Mouse (Mus musculus): ENCODE results near the gene Epha8. TPM values are rescaled to one million over a fixed set of nuclear protein-coding genes. Genes with fewer than 3 reads are reported as not detected.
A peak's percentile ranks its signal among the peaks of the same experiment; 100 is the strongest.

The Epha8 gene
- polyA plus RNA-seq, 1 experiment from 2014 or later = 4.6 TPM

DNA sequence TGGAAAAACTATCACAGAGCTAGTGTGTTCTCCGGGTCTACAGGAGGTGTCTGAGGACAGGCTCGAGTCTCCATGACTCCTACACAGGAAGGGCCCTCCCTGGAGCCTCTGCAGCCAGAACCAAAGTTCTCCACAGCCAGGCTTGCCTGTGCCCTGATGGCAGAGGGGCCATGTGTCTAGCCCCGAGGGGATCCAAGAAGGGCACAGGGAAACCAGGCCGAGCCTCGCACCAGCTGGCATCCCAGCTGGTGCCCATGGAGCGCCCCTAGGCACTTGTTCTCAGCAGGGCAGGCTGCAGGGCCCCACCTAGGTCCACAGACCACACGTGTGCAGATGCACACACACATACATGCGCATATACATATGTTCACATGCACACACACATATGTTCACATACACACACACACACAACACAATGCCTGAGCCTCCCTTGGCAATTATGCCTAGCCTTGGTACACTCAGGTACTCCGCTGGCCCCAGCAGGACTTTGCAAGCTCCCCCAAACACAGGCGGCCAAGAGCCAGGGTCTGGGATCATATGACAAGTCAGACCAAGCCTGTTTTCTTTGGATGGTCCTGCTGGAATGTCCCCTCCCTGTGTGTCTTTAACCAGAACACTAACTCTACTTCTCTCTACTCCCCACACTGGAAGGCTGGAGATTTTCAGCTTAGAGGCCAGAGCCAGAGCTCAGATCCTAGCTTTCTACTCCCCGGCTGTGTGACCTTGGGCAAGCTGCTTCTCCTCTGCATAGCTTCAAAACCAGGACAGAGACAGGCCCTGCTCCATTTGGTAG, 11.9 kb downstream of the Epha8 start:
- DNase-seq (ENCODE audit: low spot score) = no peak
- no peak overlapping the region for H3K4me3 ChIP-seq
- peaks cover 94% of the 10 kb centered on the region for H3K27me3 ChIP-seq (ENCODE audit: insufficient read depth, poor library complexity, severe bottlenecking)
- H3K9me3 ChIP-seq = no peaks in the 10 kb centered on the region
- H3K4me1 ChIP-seq (replicated peaks) = peaks cover 61% of the 10 kb centered on the region
- H3K36me3 ChIP-seq = no peaks in the 10 kb centered on the region
- 75% methylated on average over 11 of the region's 11 CpGs for WGBS
- H3K27ac ChIP-seq = peak overlapping the region; percentile 67

DNA sequence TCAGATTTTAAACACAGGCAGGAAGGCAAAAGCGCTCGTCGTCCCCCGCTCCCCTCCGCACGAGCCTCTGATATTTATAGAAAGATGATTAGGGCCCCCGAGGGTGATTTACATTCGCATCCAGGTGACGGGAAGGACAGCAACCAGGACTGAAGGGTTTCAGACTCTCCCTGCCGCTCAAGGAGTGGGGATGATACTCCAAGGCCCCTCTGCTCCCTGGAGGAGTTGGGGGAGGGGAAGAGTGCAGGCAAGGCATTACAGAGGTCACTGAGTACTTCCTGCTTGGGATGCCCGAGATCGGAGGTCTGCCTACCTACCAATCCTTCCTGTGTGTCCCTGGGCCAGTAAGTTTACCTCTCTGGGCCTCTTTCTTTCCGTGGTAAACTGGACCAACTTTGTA, 13.4 kb downstream of the Epha8 start:
- Histone ChIP-seq H3K27ac (peak overlapping the region; percentile 35; the same call in 1 of the 2 replicates), H3K9me3 (no peaks in the 10 kb centered on the region), H3K4me1 (replicated peaks) (peaks cover 50% of the 10 kb centered on the region), H3K36me3 (no peaks in the 10 kb centered on the region), H3K4me3 (no peak overlapping the region), H3K27me3 (ENCODE audit: insufficient read depth, poor library complexity, severe bottlenecking) (peaks cover 91% of the 10 kb centered on the region)
- no peak for DNase-seq (ENCODE audit: low spot score)
- 30% methylated on average over 13 of the region's 13 CpGs for WGBS

DNA sequence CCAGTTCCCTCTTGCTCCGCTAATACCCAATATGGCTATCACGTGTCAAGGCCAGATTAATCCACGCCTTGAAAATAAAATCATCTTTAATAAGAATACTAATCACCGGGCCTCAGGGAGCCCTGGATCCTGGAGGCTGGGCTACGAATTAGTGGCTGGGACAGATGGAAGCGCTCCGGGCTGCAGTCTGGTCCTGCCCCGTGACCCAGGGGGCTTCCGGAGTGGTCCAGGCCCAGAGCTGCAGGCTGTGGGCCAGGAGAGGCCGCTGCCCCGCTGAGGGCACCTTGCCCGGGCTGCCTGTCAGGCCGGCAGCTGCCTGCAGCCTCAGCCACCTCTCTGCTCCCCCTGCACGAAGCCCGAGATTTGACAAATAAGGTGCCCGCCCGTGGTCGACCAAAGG, 13.9 kb downstream of the Epha8 start:
- no peak overlapping the region for H3K4me3 ChIP-seq

DNA sequence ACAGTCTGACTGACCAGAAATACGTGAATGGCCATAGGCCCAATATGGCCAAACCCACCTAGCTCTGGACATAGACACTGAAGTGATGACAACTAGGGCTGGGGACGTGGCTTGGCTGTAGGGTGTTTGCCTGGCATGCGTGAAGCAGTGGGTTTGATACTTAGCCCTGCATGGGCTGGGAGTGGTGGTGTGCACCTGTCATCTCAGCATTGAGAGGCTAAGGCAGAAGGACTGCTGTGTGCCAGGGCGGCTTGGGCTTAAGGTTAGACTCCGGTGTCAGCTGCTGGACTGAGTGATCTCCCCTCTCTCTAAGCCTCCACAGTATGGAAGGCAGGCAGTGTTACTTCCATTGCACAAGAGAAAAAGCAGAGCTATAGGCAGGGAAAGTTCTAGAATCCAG, 18.7 kb downstream of the Epha8 start:
- WGBS = 82% methylated on average over 5 of the region's 5 CpGs
- DNase-seq (ENCODE audit: low spot score) = no peak
- Histone ChIP-seq H3K27ac (no peak overlapping the region), H3K4me3 (no peak overlapping the region), H3K36me3 (no peaks in the 10 kb centered on the region), H3K27me3 (ENCODE audit: insufficient read depth, poor library complexity, severe bottlenecking) (peaks cover 87% of the 10 kb centered on the region), H3K9me3 (no peaks in the 10 kb centered on the region), H3K4me1 (replicated peaks) (peaks cover 39% of the 10 kb centered on the region)

More for the DNA sequence above, 13.9 kb downstream of the Epha8 start:
- peak overlapping the region; percentile 46 for H3K27ac ChIP-seq
- 27% methylated on average over 18 of the region's 18 CpGs for WGBS
- H3K27me3 ChIP-seq (ENCODE audit: insufficient read depth, poor library complexity, severe bottlenecking) = peaks cover 91% of the 10 kb centered on the region
- no peak for DNase-seq (ENCODE audit: low spot score)
- no peaks in the 10 kb centered on the region for H3K9me3 ChIP-seq
- H3K4me1 ChIP-seq (replicated peaks) = peaks cover 50% of the 10 kb centered on the region
- H3K36me3 ChIP-seq = no peaks in the 10 kb centered on the region

DNA sequence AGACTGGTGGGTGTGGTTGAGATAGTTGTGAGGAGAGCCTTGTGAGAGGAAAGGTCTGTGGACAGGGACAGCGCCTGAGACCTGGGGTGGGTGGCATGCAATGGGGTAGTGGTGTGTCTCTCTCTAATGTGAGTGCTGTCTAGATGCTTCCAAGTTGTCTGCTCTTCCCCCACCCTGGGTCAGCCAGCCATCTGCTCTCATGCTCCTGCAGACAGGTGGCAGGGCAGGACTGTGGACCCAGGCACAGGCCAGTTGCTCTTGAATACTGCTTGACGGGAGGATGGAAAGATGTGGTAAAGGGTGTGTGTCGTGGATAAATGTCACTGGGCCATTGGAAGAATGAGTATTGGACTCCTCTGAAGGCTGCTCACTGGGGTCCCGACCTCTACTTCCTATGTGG, 19.3 kb downstream of the Epha8 start:
- no peak for DNase-seq (ENCODE audit: low spot score)
- H3K36me3 ChIP-seq = no peaks in the 10 kb centered on the region
- no peak overlapping the region for H3K27ac ChIP-seq
- H3K4me1 ChIP-seq (replicated peaks) = peaks cover 33% of the 10 kb centered on the region
- peaks cover 82% of the 10 kb centered on the region for H3K27me3 ChIP-seq (ENCODE audit: insufficient read depth, poor library complexity, severe bottlenecking)
- 76% methylated on average over 4 of the region's 4 CpGs for WGBS
- H3K4me3 ChIP-seq = no peak overlapping the region
- H3K9me3 ChIP-seq = no peaks in the 10 kb centered on the region

DNA sequence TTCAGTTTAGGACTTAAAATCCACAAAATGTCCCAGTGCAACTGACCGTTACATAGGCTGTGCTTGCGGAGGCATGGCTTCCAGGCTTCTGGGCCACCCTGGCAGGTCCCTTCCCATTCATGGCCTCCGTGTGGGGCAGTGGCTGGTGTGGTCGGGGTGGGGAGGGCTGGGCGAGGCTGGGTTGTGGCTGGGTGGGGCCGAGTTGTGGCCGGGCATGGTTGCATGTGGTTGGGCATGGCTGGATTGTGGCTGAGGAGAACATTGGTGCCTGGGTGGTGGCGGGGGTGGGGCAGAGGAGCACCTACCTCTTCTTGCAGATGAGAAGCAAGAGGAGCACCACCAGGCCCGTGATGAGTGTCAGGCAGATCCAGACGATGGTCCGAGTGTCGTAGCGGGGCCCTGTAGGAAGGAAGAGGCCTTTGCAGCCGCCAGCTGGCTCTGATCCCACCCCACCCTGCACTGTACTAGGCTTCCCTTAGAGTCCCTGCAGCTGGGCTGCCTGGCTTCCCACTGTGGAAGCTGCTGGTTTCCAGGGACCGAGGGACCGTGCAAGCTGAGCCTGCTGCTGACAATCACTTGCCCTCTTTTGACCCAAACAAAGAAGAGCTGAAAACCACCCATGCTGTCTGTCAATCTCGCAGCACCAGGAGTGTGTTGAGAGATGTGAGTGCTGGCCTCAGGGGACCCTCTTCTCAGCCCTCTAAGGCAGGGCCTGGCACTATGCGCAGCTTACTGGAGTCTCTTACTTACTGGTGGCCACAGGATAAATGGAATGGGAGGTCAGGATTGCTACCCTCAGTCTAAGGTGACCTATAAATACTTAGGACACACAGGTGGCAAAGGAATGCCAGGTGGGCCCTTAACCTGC, 21.6 kb downstream of the Epha8 start:
- WGBS = 43% methylated on average over 18 of the region's 18 CpGs
- Histone ChIP-seq H3K4me1 (replicated peaks) (peaks cover 36% of the 10 kb centered on the region), H3K36me3 (no peaks in the 10 kb centered on the region), H3K9me3 (no peaks in the 10 kb centered on the region), H3K27me3 (ENCODE audit: insufficient read depth, poor library complexity, severe bottlenecking) (peaks cover 77% of the 10 kb centered on the region), H3K27ac (peak overlapping the region; percentile 64; the same call in 1 of the 2 replicates), H3K4me3 (no peak overlapping the region)
- no peak for DNase-seq (ENCODE audit: low spot score)

DNA sequence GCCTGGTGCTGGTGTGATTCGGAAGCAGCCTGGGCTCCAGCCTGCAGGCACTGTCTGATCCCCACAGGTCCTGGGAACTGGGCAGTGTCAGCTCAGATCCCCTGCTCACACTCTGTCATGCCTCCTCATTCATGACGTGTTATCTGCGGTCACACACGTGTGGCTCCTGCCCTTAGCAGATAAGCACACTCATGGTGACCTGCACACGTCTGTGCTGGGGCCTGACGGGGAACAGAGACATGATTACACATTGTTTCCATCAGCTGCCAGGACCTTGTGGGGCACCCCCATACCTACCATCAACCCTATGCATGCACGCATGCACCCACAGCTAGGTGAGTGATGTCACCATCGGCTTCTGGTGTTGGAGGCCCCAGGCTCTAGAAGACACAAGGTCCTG, 26.1 kb downstream of the Epha8 start:
- Histone ChIP-seq H3K36me3 (no peaks in the 10 kb centered on the region), H3K4me1 (replicated peaks) (peaks cover 32% of the 10 kb centered on the region), H3K9me3 (no peaks in the 10 kb centered on the region), H3K27ac (no peak overlapping the region), H3K4me3 (no peak overlapping the region), H3K27me3 (ENCODE audit: insufficient read depth, poor library complexity, severe bottlenecking) (peaks cover 74% of the 10 kb centered on the region)
- 92% methylated on average over 8 of the region's 8 CpGs for WGBS
- DNase-seq (ENCODE audit: low spot score) = no peak

DNA sequence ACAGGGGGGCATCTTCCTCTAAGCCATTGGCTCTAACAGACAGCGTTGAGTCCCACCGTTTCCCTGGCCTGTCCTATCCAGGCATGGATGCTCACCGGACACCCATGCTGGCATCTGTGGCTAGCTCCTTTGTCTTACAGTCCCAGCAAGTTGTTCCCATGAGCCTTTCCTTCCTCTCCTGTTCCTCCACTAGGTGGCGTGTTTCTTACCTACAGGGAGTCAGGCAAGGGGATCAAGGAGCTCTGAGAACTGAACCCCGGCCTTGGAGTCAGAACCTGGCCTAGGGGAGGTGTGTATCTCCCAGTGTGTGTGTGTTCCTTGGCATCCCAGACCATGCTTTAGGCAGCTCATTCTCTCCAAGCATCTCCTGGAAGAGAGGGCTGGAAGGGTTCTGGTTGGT, 27.7 kb downstream of the Epha8 start:
- peak overlapping the region; percentile 19; the same call in 1 of the 2 replicates for H3K27ac ChIP-seq
- H3K36me3 ChIP-seq = no peaks in the 10 kb centered on the region
- no peaks in the 10 kb centered on the region for H3K9me3 ChIP-seq
- 5% methylated on average over 5 of the region's 5 CpGs for WGBS
- peaks cover 73% of the 10 kb centered on the region for H3K27me3 ChIP-seq (ENCODE audit: insufficient read depth, poor library complexity, severe bottlenecking)
- peaks cover 17% of the 10 kb centered on the region for H3K4me1 ChIP-seq (replicated peaks)
- DNase-seq (ENCODE audit: low spot score) = peak; percentile 44
- no peak overlapping the region for H3K4me3 ChIP-seq

DNA sequence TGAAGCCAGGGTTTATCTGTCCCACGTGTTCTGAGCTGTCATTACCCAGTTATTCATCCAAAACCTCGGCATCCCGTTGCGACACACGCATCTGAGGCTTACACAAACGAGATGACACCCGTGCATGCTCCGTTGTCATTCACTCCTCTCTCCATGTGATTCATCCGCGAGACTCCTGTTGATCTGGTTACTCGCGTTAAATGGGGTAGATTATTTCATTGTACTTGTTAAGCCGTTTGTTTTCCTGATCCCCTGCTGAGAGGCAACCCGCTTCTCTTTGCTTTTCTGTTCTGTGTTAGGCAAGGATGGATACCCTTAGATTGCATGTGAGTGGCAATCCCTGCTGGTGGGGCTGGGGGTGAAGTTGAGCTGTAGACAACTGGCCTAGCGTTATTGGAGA, 30.8 kb downstream of the Epha8 start:
- H3K36me3 ChIP-seq = no peaks in the 10 kb centered on the region
- H3K4me1 ChIP-seq (replicated peaks) = peaks cover 13% of the 10 kb centered on the region
- H3K9me3 ChIP-seq = no peaks in the 10 kb centered on the region
- peaks cover 58% of the 10 kb centered on the region for H3K27me3 ChIP-seq (ENCODE audit: insufficient read depth, poor library complexity, severe bottlenecking)
- 10% methylated on average over 15 of the region's 15 CpGs for WGBS
- H3K4me3 ChIP-seq = no peak overlapping the region
- no peak for DNase-seq (ENCODE audit: low spot score)
- no peak overlapping the region for H3K27ac ChIP-seq

DNA sequence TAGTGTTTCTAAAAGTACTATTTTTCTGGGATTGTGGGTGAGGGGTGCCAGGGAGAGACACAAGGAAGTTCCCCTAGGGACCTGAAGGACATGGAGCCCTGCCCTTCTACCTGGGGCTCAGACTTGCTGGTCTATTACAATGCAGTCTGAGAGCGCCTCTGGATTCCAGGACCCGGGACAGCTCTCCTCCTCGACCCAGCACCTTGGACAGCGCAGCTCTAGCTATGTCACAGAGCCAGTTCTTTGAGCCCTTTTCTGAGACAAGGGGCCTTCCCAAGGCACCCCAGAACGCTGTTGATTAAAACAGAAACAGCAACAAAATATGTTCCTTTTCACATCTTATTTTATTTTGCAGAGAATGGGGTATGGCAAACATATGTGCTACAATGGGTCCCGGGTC, 32.1 kb downstream of the Epha8 start:
- 4% methylated on average over 6 of the region's 6 CpGs for WGBS
- Histone ChIP-seq H3K4me3 (no peak overlapping the region), H3K27ac (no peak overlapping the region), H3K36me3 (no peaks in the 10 kb centered on the region), H3K9me3 (no peaks in the 10 kb centered on the region), H3K27me3 (ENCODE audit: insufficient read depth, poor library complexity, severe bottlenecking) (peaks cover 51% of the 10 kb centered on the region), H3K4me1 (replicated peaks) (peaks cover 12% of the 10 kb centered on the region)
- DNase-seq (ENCODE audit: low spot score) = peak; percentile 82

DNA sequence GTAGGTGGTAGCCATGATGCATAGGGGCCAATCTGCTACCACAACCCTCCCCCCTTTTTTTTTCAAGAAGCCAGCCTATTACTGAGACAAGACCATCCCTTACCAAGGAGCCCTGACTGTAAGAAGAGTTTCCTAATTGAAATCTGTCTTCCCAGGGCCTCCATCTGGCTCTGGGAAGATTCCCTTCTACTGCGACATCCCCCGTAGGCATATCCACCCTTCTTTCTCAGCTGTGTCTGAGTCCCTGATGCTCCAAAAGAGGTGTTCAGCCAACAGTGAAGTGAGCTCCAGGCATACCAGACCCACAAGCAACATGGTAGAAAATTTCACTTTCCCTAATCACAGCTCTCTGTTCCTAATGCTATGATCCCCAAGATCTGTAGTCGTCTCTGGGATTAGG, 37.1 kb downstream of the Epha8 start:
- Histone ChIP-seq H3K9me3 (no peaks in the 10 kb centered on the region), H3K27me3 (ENCODE audit: insufficient read depth, poor library complexity, severe bottlenecking) (peaks cover 14% of the 10 kb centered on the region), H3K4me1 (replicated peaks) (peaks cover 16% of the 10 kb centered on the region), H3K36me3 (no peaks in the 10 kb centered on the region), H3K27ac (no peak overlapping the region), H3K4me3 (no peak overlapping the region)
- no peak for DNase-seq (ENCODE audit: low spot score)
- WGBS = 86% methylated on average over 3 of the region's 3 CpGs

DNA sequence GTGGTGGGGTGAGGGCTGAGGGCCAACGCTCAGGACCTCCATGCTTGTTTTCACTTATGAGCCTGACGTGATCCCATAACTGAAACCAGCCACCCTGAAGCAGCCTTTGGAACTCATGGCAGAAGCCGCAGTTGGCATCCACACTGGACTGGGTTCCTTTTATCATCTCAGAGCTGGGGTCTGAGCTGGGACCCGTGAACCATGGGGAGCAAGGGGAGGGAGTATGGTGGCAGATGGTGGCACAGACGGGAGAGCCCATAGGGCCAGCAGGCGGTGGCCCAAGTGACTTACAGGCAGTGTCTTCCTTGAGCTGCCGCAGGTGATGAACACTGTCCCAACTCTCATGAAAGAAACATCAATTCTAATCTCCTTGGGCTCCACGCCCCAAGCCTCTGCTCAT, 37.8 kb downstream of the Epha8 start:
- Histone ChIP-seq H3K9me3 (no peaks in the 10 kb centered on the region), H3K27ac (no peak overlapping the region), H3K36me3 (no peaks in the 10 kb centered on the region), H3K4me1 (replicated peaks) (peaks cover 23% of the 10 kb centered on the region), H3K27me3 (ENCODE audit: insufficient read depth, poor library complexity, severe bottlenecking) (peaks cover 17% of the 10 kb centered on the region), H3K4me3 (no peak overlapping the region)
- 89% methylated on average over 8 of the region's 8 CpGs for WGBS
- no peak for DNase-seq (ENCODE audit: low spot score)

DNA sequence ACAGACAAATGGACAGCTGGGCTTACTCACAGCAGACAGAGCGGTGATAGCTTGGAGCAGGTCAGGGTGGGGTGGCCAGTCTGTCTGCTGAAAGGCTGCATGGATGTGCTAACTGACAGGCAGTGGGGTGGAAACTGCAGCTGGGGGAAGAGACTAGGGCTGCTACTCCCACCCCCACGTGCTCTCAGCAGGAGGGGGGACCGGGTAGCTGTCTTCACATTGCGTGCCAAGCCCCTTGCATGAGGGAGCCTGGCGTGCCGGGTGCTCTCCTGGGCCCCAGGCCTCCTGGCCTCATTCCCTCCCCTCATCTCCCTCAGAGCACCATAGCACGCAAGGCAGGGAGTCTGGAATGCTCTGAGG, 39.5 kb downstream of the Epha8 start:
- Histone ChIP-seq H3K9me3 (no peaks in the 10 kb centered on the region), H3K4me1 (replicated peaks) (peaks cover 33% of the 10 kb centered on the region), H3K36me3 (no peaks in the 10 kb centered on the region), H3K27me3 (ENCODE audit: insufficient read depth, poor library complexity, severe bottlenecking) (peaks cover 28% of the 10 kb centered on the region), H3K27ac (peak overlapping the region; percentile 30; the same call in 1 of the 2 replicates), H3K4me3 (no peak overlapping the region)
- WGBS = 42% methylated on average over 7 of the region's 7 CpGs
- no peak for DNase-seq (ENCODE audit: low spot score)
